In the genomic region with DNA sequence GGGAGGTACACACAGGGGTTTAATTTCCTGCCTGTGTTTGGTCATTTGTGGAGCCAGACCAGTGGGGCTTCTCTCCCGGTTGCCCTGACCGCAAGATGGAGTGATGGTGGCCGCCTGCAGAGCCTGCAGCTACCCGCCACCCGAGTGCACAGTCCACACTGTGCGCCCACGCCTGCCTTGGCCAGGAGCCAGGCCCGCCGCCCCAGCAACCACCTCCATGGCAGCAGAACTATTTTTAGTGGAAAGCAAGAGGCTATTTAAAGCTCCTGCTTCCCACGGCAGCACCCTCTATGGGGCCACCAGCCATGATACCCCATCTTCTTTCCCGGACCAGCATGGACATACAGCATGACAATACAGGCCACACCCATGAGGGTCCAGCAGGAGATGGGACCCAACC, we compare ENCODE assay signal across 9 mouse cellular contexts. TPM values are rescaled to one million over a fixed set of nuclear protein-coding genes. Genes with fewer than 3 reads are reported as not detected.
DNase-seq lines count a peak whose midpoint lies in the region; ATAC-seq and TF ChIP-seq lines count a peak whose summit lies in the region.
"Had no signal": no experiment of that assay in that cellular context is flagged by ENCODE, and none has a peak within 500 bp of the region (broad histone marks: within the 10 kb centered on the region; RNA-seq: fewer than 3 reads in every experiment).

No protein-coding gene starts in this region.

- TF ChIP-seq CTCF in lung, embryonic 14.5 days (IDR thresholded peaks at IDR 0.05; ENCODE audit: low read depth): no peak

- H3K9me3 ChIP-seq in lung, embryonic 14.5 days (ENCODE audit: low read depth, low read length): no peaks in the 10 kb centered on the region
- no peaks in the 10 kb centered on the region for H3K9me3 ChIP-seq in heart, embryonic 12.5 days (replicated peaks)
- H3K9me3 ChIP-seq: neural tube, embryonic 13.5 days had no signal

- H3K4me2 ChIP-seq in lung, embryonic 14.5 days: 0 out of 2 replicates have a peak overlapping the region, but pooled peaks have one; percentile 5
- H3K4me2 ChIP-seq in heart, embryonic 12.5 days: peak overlapping the region; percentile 66
- H3K4me2 ChIP-seq: neural tube, embryonic 13.5 days had no signal

- 55% methylated on average over 11 of the region's 11 CpGs for WGBS in lung, embryonic 14.5 days
- WGBS in heart, embryonic 12.5 days: 26% methylated on average over 11 of the region's 11 CpGs

- peak; percentile 26; the same call in 1 of the 2 replicates for ATAC-seq in lung, embryonic 14.5 days (ENCODE audit: insufficient read depth)
- peak; percentile 44 for ATAC-seq in heart, embryonic 12.5 days (ENCODE audit: insufficient number of reproducible peaks, low FRiP score)

- no peak overlapping the region for H3K27ac ChIP-seq in lung, embryonic 14.5 days (ENCODE audit: low read depth)
- H3K27ac ChIP-seq in heart, embryonic 12.5 days (ENCODE audit: poor library complexity, severe bottlenecking): peak overlapping the region; percentile 95
- H3K27ac ChIP-seq: kidney, postnatal 0 days; neural tube, embryonic 13.5 days had no signal

- H3K4me3 ChIP-seq in lung, embryonic 14.5 days (ENCODE audit: low read depth, low read length): no peak overlapping the region
- H3K4me3 ChIP-seq in heart, embryonic 12.5 days: peak overlapping the region; percentile 27
- H3K4me3 ChIP-seq: neural tube, embryonic 13.5 days had no signal

- peaks cover 45% of the 10 kb centered on the region for H3K36me3 ChIP-seq in lung, embryonic 14.5 days (ENCODE audit: insufficient read depth)
- H3K36me3 ChIP-seq in heart, embryonic 12.5 days: peaks cover 44% of the 10 kb centered on the region

- DNase-seq in lung, embryonic 14.5 days: no peak
- no peak for DNase-seq in lung, postnatal 25 days (ENCODE audit: low spot score)
- peak; percentile 70 to 80 for DNase-seq in cerebellum, postnatal 14 days
- peak; percentile 74 to 93 for DNase-seq in left cerebral cortex, adult 8-10 months (ENCODE audit: low spot score in 2 of 2)
- DNase-seq in urinary bladder, postnatal 25 days (ENCODE audit: low spot score): no peak
- DNase-seq in yolk sac, embryonic 10.5 days (ENCODE audit: low spot score): no peak

- no peaks in the 10 kb centered on the region for H3K27me3 ChIP-seq in lung, embryonic 14.5 days (ENCODE audit: insufficient read depth, low read length)
- H3K27me3 ChIP-seq in heart, embryonic 12.5 days (replicated peaks): no peaks in the 10 kb centered on the region
- H3K27me3 ChIP-seq: neural tube, embryonic 13.5 days had no signal

- no peak overlapping the region; the same call in 1 of the 2 replicates for H3K9ac ChIP-seq in lung, embryonic 14.5 days
- H3K9ac ChIP-seq in heart, embryonic 12.5 days: peak overlapping the region; percentile 55
- H3K9ac ChIP-seq: neural tube, embryonic 13.5 days had no signal

- peaks cover 8% of the 10 kb centered on the region; the same call in 1 of the 2 replicates for H3K4me1 ChIP-seq in lung, embryonic 14.5 days (ENCODE audit: insufficient read depth)
- H3K4me1 ChIP-seq in heart, embryonic 12.5 days (replicated peaks): peaks cover 63% of the 10 kb centered on the region

RNA-seq across cellular contexts. Expression of a gene that starts 5.3 kb away (rescaled TPM):
- 22.0 and 23.8 TPM in 2 replicates for polyA plus RNA-seq in lung, embryonic 14.5 days (2014; fragmentation: Nextera tagmentation; extraction: Ambion mirVana)
- 29.5 and 33.0 TPM in 2 replicates for polyA plus RNA-seq in heart, embryonic 12.5 days (2016; fragmentation: Nextera tagmentation; extraction: Ambion mirVana)
- 100 to 1,000 TPM; 106 to 125 (median 117) TPM for total RNA-seq in left cerebral cortex, adult 8-10 months (2022)

RNA-seq across cellular contexts. Expression of a gene that starts 11.9 kb away (rescaled TPM):
- not detected in 2 replicates for polyA plus RNA-seq in lung, embryonic 14.5 days (2014; fragmentation: Nextera tagmentation; extraction: Ambion mirVana)
- 0.14 and 0.15 TPM in 2 replicates for polyA plus RNA-seq in heart, embryonic 12.5 days (2016; fragmentation: Nextera tagmentation; extraction: Ambion mirVana)
- total RNA-seq in left cerebral cortex, adult 8-10 months (2022): not detected
- polyA plus RNA-seq: kidney, postnatal 0 days; neural tube, embryonic 13.5 days had no signal

RNA-seq across cellular contexts. Expression of a gene that starts 18.9 kb away (rescaled TPM):
- 74.1 and 81.3 TPM in 2 replicates for polyA plus RNA-seq in lung, embryonic 14.5 days (2014; fragmentation: Nextera tagmentation; extraction: Ambion mirVana)
- polyA plus RNA-seq in heart, embryonic 12.5 days (2016; fragmentation: Nextera tagmentation; extraction: Ambion mirVana): 57.2 and 61.9 TPM in 2 replicates
- total RNA-seq in left cerebral cortex, adult 8-10 months (2022): 10 to 100 TPM; 45.5 to 57.0 (median 48.8) TPM

RNA-seq across cellular contexts. Expression of a gene that starts 18.9 kb away (rescaled TPM):
- polyA plus RNA-seq in lung, embryonic 14.5 days (2014; fragmentation: Nextera tagmentation; extraction: Ambion mirVana): 776 and 804 TPM in 2 replicates
- polyA plus RNA-seq in heart, embryonic 12.5 days (2016; fragmentation: Nextera tagmentation; extraction: Ambion mirVana): 512 and 519 TPM in 2 replicates
- 10 to 100 TPM; 83.1 to 99.0 (median 90.9) TPM for total RNA-seq in left cerebral cortex, adult 8-10 months (2022)

RNA-seq across cellular contexts. Expression of a gene that starts 28.5 kb away (rescaled TPM):
- 1.5 and 2.5 TPM in 2 replicates for polyA plus RNA-seq in lung, embryonic 14.5 days (2014; fragmentation: Nextera tagmentation; extraction: Ambion mirVana)
- 1.2 and 1.7 TPM in 2 replicates for polyA plus RNA-seq in heart, embryonic 12.5 days (2016; fragmentation: Nextera tagmentation; extraction: Ambion mirVana)
- total RNA-seq in left cerebral cortex, adult 8-10 months (2022): not detected

Comparison
In these comparisons a context has a peak if more than half of its experiments do, and no peak if none do; other contexts are left out.
1. DNase-seq: peak in cerebellum, postnatal 14 days (2 of 2) and left cerebral cortex, adult 8-10 months (2 of 2); none in lung, embryonic 14.5 days (single experiment), lung, postnatal 25 days (single experiment), urinary bladder, postnatal 25 days (single experiment) and yolk sac, embryonic 10.5 days (single experiment).